Mouse (Mus musculus) midbrain, postnatal 0 days (tissue): ENCODE data around the gene St3gal3. TPM values are rescaled to one million over a fixed set of nuclear protein-coding genes. Genes with fewer than 3 reads are reported as not detected.
A peak's percentile ranks its signal among the peaks of the same experiment; 100 is the strongest.

ENCODE experiments used
- ATAC-seq: fragments of 200-750 bp; cut with Nextera tagmentation; 2 replicates; pipeline ENCODE4 v1.8.0; 2017; ENCODE audit warnings: moderate number of reproducible peaks, mild to moderate bottlenecking, moderate TSS enrichment, moderate library complexity; ENCODE audit not compliant: low FRiP score
- DNase-seq: peaks from one replicate; pipeline ENCODE4 v3.0.0-alpha.2; 2015; ENCODE audit warnings: low spot score
- H3K27ac ChIP-seq: fragments of 300-500 bp; sonication (generic); 2 replicates; pipeline ENCODE4 v1.5.1; 2014; ENCODE audit warnings: low read depth, mild to moderate bottlenecking, low read length, mixed read lengths
- H3K27me3 ChIP-seq: fragments of 300-500 bp; sonication (generic); 2 replicates; pipeline ENCODE4 v1.6.1; 2014; ENCODE audit warnings: low read length, control low read depth, mixed read lengths; ENCODE audit not compliant: insufficient read depth
- H3K36me3 ChIP-seq: fragments of 300-500 bp; sonication (generic); 2 replicates; pipeline ENCODE4 v1.6.1; 2014; ENCODE audit warnings: low read length, control low read depth, mixed read lengths; ENCODE audit not compliant: insufficient read depth
- H3K4me1 ChIP-seq: fragments of 300-500 bp; sonication (generic); 2 replicates; pipeline ENCODE4 v1.6.1; 2014; ENCODE audit warnings: mild to moderate bottlenecking, control low read depth, antibody characterized with exemption, low read length, mixed read lengths; ENCODE audit not compliant: insufficient read depth
- H3K4me2 ChIP-seq: fragments of 300-500 bp; sonication (generic); 2 replicates; pipeline ENCODE4 v1.6.1; 2014; ENCODE audit warnings: low read depth, mild to moderate bottlenecking, low read length, mixed read lengths; ENCODE audit not compliant: poor library complexity, severe bottlenecking
- H3K4me3 ChIP-seq: fragments of 300-500 bp; sonication (generic); 2 replicates; pipeline ENCODE4 v1.5.1; 2014; ENCODE audit warnings: low read depth, mild to moderate bottlenecking, low read length, moderate library complexity
- H3K9ac ChIP-seq: fragments of 300-500 bp; sonication (generic); replicated peaks from 2 replicates; pipeline ENCODE4 v1.6.1; 2014; ENCODE audit warnings: mild to moderate bottlenecking, low read length, moderate library complexity, mixed read lengths; ENCODE audit not compliant: poor library complexity, severe bottlenecking
- H3K9me3 ChIP-seq: fragments of 300-500 bp; sonication (generic); 2 replicates; pipeline ENCODE4 v1.6.1; 2016; ENCODE audit warnings: low read length, control low read depth
- CTCF ChIP-seq: IDR thresholded peaks from 2 replicates; pipeline ENCODE4 v1.5.1; 2016; ENCODE audit warnings: antibody characterized with exemption, mild to moderate bottlenecking
- WGBS: fragments of 180-500 bp; shearing (Covaris S2); extraction: QIAGEN DNeasy Blood & Tissue Kit; methylation state at CpG from one replicate; pipeline ENCODE4 v1.1.7; 2014; 5-methylcytosine and 5-hydroxymethylcytosine counted together
- polyA plus RNA-seq: library from polyadenylated mRNA; unstranded; fragments of >200 nt; fragmentation: Nextera tagmentation; extraction: Ambion mirVana; gene quantifications from 2 replicates; pipeline ENCODE4 v1.2.1, GENCODE M21; 2015
- total RNA-seq: library from RNA; depleted of rRNA; stranded (reverse); fragments of >200 nt; gene quantifications from 2 replicates; pipeline ENCODE4 v1.2.3, GENCODE M21; 2014

Gene St3gal3
- total and polyA plus RNA-seq, 2 experiments from 2014 or later = 10.7 to 46.3 TPM

DNA sequence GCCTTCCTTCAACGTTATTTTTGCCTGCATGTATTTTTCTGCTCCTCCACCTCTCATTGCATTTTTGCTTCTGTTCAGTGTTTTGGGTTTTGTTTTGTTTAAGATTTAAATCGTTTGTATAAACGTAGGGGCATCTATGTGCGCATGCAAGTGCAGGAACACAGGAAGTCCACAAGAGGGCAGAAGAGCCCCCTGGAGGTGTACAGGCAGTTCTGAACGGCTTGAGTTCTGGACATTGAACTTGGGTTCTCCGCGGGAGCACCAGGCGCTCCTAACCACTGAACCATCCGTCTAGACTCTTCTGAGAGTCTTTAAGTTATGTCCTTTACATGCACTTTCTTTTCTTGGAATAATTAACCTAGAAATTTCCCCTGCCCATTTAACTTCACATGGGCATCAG is 44.8 kb downstream of the St3gal3 start:
- Histone ChIP-seq H3K27me3 (no peaks in the 10 kb centered on the region), H3K36me3 (no peaks in the 10 kb centered on the region), H3K4me1 (no peaks in the 10 kb centered on the region), H3K4me2 (no peak overlapping the region), H3K9me3 (no peaks in the 10 kb centered on the region), H3K27ac (no peak overlapping the region), H3K4me3 (no peak overlapping the region), H3K9ac (no peak overlapping the region)
- 56% methylated on average over 9 of the region's 9 CpGs for WGBS
- DNase-seq (peak; percentile 63), ATAC-seq (no peak)
- peak; percentile 76 for TF ChIP-seq CTCF

DNA sequence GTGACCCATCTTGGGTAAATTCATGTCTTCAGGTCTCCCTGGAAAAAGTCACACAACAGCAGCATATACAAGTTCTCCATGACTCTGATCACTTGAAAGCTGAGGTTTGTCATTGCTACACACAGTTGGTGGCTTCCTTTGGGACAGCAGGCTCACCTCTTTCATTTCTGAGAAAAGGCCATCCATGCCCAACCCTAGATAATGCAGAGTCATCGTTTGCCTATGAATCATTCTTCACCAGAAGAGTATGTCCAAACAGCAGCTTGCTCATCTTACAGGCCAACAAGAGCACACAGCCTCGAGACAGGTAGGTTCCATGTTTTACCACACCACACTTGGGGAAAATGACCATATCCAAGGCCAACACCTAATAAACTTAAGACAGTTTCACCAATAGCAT is 45.9 kb downstream of the St3gal3 start:
- no peaks in the 10 kb centered on the region for H3K9me3 ChIP-seq
- H3K36me3 ChIP-seq = no peaks in the 10 kb centered on the region
- H3K9ac ChIP-seq = no peak overlapping the region
- no peaks in the 10 kb centered on the region for H3K4me1 ChIP-seq
- H3K4me2 ChIP-seq = no peak overlapping the region
- DNase-seq = no peak
- ATAC-seq = no peak
- no peak overlapping the region for H3K27ac ChIP-seq
- TF ChIP-seq CTCF = no peak
- H3K27me3 ChIP-seq = no peaks in the 10 kb centered on the region
- H3K4me3 ChIP-seq = no peak overlapping the region
- 94% methylated on average over 2 of the region's 2 CpGs for WGBS

DNA sequence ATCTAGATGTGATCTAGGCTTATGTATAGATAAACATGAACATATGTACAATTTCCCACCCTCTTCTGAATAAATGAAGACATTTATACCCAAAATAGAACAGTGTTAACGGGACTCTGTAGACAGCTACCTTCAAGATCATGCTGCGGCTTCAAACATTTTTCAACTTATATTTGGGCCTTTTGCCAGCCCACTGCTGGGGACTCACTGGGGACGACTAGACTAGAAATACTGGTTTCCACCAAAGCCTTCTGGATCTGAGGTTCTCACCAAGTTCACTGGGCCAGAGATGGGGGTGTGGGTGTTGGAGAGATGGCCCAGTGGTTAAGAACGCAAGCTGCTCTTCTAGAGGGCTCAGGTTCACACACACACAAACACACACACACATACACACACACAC is 49.7 kb downstream of the St3gal3 start:
- no peak for TF ChIP-seq CTCF
- WGBS = 74% methylated on average over 4 of the region's 4 CpGs
- no peaks in the 10 kb centered on the region for H3K4me1 ChIP-seq
- DNase-seq (no peak), ATAC-seq (no peak)
- H3K4me2 ChIP-seq = no peak overlapping the region
- H3K9me3 ChIP-seq = no peaks in the 10 kb centered on the region
- H3K27ac ChIP-seq = no peak overlapping the region
- no peaks in the 10 kb centered on the region for H3K27me3 ChIP-seq
- H3K4me3 ChIP-seq = no peak overlapping the region
- H3K36me3 ChIP-seq = no peaks in the 10 kb centered on the region
- H3K9ac ChIP-seq = no peak overlapping the region

DNA sequence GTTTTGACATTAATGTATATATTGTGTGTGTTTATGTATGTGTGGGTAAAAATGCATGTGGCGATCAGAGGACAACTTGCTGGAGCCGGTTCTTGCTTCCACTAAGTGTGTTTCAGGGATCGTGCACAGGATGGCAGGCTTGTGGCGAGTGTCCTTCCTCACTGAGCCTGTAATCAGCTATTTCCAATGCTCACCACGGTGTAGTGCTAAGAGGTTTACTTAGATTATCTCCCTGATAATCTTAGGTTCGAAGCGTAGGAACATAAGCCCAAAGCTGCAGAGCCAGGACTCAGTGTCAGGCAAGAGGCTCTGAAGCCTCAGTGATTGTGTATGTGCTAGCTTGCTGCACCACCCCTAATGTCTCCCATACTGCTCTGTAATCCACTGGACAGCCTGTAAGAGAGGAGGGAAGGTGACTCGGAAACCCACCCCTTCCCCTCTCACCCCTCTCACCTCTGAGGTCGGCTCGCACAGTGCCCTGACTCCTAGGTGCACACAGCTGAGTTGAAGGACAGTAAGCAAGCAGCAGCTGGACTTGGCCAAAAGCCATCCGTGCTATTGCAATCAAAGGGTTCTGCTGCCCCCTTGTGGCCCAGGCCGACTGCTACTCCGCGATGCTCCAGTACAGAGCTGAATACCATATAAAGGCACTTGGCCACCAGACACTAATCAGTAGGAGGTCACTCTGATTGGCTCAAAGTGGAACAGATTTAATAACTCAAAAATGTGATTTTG is 51.3 kb downstream of the St3gal3 start:
- ATAC-seq (peak; percentile 87), DNase-seq (peak; percentile 96)
- Histone ChIP-seq H3K36me3 (no peaks in the 10 kb centered on the region), H3K27me3 (no peaks in the 10 kb centered on the region), H3K9ac (0 out of 2 replicates have a peak overlapping the region, but pooled peaks have one; percentile 13), H3K4me1 (no peaks in the 10 kb centered on the region), H3K4me3 (no peak overlapping the region), H3K27ac (peak overlapping the region; percentile 47; the same call in 1 of the 2 replicates), H3K4me2 (no peak overlapping the region), H3K9me3 (no peaks in the 10 kb centered on the region)
- peak; percentile 98 for TF ChIP-seq CTCF
- WGBS = 31% methylated on average over 14 of the region's 14 CpGs

DNA sequence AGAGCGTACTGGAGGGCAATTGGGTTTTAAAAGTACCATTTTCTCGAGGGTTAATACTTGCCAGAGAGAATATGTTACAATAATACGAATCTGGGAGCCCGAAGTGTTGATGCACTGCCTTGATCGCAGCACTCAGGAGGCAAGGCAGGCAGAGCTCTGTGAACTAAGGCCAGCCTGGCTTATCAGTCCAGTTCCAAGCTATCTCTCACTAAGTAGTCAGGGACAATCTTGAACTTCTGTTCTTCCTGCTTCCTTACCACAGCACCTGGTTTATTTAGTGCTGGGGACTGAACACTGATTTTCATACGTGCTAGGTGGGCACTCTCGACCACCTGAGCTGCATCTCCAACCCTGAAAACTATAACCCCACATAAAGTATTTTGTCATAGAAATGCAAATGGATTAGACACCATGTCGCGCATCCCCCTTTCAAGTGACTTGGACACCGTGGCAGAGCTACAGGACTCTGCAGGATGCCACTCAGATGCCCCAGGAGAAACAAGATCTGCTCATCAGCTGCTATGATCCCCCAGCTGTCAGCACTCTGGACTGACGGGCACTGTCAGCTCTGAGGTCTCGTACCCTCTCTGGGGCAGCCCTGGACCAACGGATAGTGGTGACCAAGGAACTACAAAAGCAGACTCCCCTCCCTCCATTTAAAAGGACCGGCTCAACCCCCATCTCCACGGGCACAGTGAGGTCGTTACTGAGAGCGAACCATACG is 52.9 kb downstream of the St3gal3 start:
- no peak for TF ChIP-seq CTCF
- no peak overlapping the region for H3K27ac ChIP-seq
- DNase-seq = no peak
- no peak for ATAC-seq
- no peaks in the 10 kb centered on the region for H3K36me3 ChIP-seq
- H3K4me1 ChIP-seq = no peaks in the 10 kb centered on the region
- H3K4me3 ChIP-seq = no peak overlapping the region
- 78% methylated on average over 18 of the region's 18 CpGs for WGBS
- H3K9ac ChIP-seq = no peak overlapping the region
- no peaks in the 10 kb centered on the region for H3K9me3 ChIP-seq
- H3K4me2 ChIP-seq = no peak overlapping the region
- no peaks in the 10 kb centered on the region for H3K27me3 ChIP-seq

DNA sequence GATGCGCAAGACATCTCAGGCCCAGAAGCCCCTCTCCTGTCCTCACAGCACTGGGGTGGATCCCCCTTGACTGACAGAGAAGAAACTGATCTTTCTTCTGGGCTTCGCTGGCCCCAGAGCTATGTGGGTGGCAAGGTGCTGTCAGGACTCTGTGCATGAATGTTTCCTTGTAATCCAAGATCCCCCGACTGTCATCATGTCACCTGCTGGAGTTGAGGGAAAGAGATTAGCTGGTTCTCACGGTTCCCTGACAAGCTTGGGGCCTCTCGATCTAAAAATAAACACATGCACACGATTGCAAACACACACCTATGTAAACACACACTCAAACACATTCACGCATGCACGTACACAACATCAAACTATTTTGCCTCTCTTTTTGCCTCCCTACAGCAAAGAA is 54.2 kb downstream of the St3gal3 start:
- 69% methylated on average over 8 of the region's 8 CpGs for WGBS

More for the DNA sequence above, 54.2 kb downstream of the St3gal3 start:
- Histone ChIP-seq H3K4me1 (no peaks in the 10 kb centered on the region), H3K27me3 (no peaks in the 10 kb centered on the region), H3K27ac (no peak overlapping the region), H3K4me2 (no peak overlapping the region), H3K9me3 (no peaks in the 10 kb centered on the region), H3K36me3 (no peaks in the 10 kb centered on the region), H3K9ac (no peak overlapping the region), H3K4me3 (no peak overlapping the region)
- ATAC-seq = no peak
- no peak for DNase-seq
- no peak for TF ChIP-seq CTCF
